Mouse (Mus musculus): ENCODE data around the gene Ctnnbip1. TPM values are rescaled to one million over a fixed set of nuclear protein-coding genes. Genes with fewer than 3 reads are reported as not detected.

Ctnnbip1 gene
- polyA plus RNA-seq, 1 experiment from 2014 or later, result 8.4 TPM

DNA sequence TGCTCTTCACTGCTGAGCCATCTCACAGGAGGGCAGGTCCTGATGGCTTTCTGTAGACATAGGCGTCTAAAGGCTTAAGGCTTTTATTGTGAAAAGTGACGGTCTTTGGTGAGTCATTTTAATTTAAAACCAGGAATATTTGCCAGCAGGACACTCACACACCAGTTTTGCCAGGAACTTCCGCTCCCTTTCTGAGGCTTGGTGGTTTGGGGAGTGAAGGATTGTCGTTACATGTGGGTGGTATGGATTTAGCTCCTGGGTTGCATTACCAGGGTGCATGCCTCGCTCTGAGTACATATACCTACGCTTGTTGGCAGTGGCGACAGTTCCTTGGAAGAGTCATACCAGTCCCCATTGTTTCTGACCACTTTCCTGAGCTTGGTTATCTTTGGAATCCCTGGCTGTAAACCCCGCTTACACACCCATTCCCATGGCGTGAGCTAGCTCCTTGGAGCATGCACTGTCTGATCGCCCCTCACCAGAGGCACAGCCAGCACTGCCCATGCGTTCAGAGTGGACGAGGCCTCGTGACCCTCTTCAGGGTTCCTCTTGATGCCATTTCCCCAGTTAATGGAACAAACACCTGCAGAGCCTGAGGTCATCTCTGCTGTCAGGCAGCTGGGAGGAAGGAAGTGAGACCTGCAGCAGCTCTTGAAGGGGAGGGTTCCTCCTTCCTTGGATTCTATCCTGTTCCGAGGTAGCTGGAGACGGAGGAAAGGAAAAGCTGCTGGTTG lies 9.8 kb downstream of the Ctnnbip1 start:
- no peaks in the 10 kb centered on the region for H3K36me3 ChIP-seq (ENCODE audit: control insufficient read depth, insufficient read depth)
- ATAC-seq (ENCODE audit: low read depth), result no peak
- H3K27ac ChIP-seq (ENCODE audit: low read length), result no peak overlapping the region
- no peak overlapping the region for H3K9ac ChIP-seq (ENCODE audit: low read depth, low read length)
- no peak overlapping the region for H3K4me3 ChIP-seq (ENCODE audit: low read depth, low read length)
- 65% methylated on average over 15 of the region's 15 CpGs for WGBS (ENCODE audit: insufficient replicate concordance)
- H3K4me2 ChIP-seq (ENCODE audit: low read depth, low read length), result no peak overlapping the region
- H3K27me3 ChIP-seq (ENCODE audit: control insufficient read depth, insufficient read depth, low read depth, low read length), result no peaks in the 10 kb centered on the region
- no peaks in the 10 kb centered on the region; the same call in 1 of the 2 replicates for H3K4me1 ChIP-seq (ENCODE audit: control insufficient read depth, low read depth, low read length)
- no peaks in the 10 kb centered on the region for H3K9me3 ChIP-seq (replicated peaks; ENCODE audit: control insufficient read depth, low read length)

DNA sequence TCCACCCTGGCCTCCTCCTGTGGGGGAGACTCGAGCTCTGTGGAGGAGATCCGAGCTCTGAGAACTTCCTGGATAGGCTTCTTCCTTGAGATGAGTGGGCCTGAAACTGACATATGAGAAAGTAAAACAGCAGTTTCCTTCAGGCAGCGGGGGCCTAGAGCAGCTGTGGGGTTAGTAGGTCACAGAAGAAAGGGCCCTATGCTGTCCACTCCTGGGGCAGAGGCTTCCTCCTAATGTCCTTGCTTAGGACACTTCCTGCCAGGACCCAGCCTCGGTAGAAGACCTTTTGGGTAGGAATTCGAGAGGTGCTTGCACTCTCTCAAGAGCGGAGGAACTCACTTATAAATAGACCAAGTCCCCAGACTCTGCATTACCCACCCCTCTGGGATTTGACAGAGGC lies 11.7 kb downstream of the Ctnnbip1 start:
- ATAC-seq (ENCODE audit: low read depth), result no peak
- no peaks in the 10 kb centered on the region for H3K36me3 ChIP-seq (ENCODE audit: control insufficient read depth, insufficient read depth)
- H3K4me3 ChIP-seq (ENCODE audit: low read depth, low read length), result no peak overlapping the region
- H3K27me3 ChIP-seq (ENCODE audit: control insufficient read depth, insufficient read depth, low read depth, low read length), result no peaks in the 10 kb centered on the region
- no peak overlapping the region for H3K27ac ChIP-seq (ENCODE audit: low read length)
- no peaks in the 10 kb centered on the region for H3K9me3 ChIP-seq (replicated peaks; ENCODE audit: control insufficient read depth, low read length)
- 52% methylated on average over 6 of the region's 6 CpGs for WGBS (ENCODE audit: insufficient replicate concordance)
- H3K9ac ChIP-seq (ENCODE audit: low read depth, low read length), result no peak overlapping the region
- H3K4me1 ChIP-seq (ENCODE audit: control insufficient read depth, low read depth, low read length), result no peaks in the 10 kb centered on the region; the same call in 1 of the 2 replicates
- H3K4me2 ChIP-seq (ENCODE audit: low read depth, low read length), result no peak overlapping the region

GRCm38 (mm10) chr4:149539441-149539840 lies 21.4 kb downstream of the Ctnnbip1 start:
- H3K27me3 ChIP-seq (ENCODE audit: control insufficient read depth, insufficient read depth, low read depth, low read length), result no peaks in the 10 kb centered on the region
- 64% methylated on average over 8 of the region's 8 CpGs for WGBS (ENCODE audit: insufficient replicate concordance)
- no peak overlapping the region for H3K4me3 ChIP-seq (ENCODE audit: low read depth, low read length)
- no peaks in the 10 kb centered on the region for H3K4me1 ChIP-seq (ENCODE audit: control insufficient read depth, low read depth, low read length)
- no peaks in the 10 kb centered on the region for H3K9me3 ChIP-seq (replicated peaks; ENCODE audit: control insufficient read depth, low read length)
- H3K27ac ChIP-seq (ENCODE audit: low read length), result no peak overlapping the region
- H3K36me3 ChIP-seq (ENCODE audit: control insufficient read depth, insufficient read depth), result no peaks in the 10 kb centered on the region
- no peak for ATAC-seq (ENCODE audit: low read depth)
- no peak overlapping the region for H3K4me2 ChIP-seq (ENCODE audit: low read depth, low read length)
- H3K9ac ChIP-seq (ENCODE audit: low read depth, low read length), result no peak overlapping the region

DNA sequence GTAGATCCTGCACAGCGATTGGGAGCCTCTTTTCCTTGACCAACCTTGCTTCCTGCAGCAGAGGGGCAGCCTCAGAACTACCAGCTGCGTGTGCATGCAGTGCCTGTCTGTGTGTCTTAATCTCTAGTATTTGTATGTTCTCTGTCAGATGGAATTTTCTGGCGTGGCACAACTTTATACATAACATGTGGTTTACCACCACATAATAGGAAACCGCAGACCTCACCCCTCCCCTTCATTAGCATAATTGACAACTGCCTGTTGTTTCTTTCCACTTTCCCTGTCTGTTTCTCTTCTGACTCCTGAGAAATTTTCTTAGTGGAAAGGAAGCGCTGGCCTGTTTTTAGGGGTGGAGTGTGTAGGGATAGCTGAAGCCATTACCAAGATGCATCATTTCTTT lies 23.9 kb downstream of the Ctnnbip1 start:
- no peaks in the 10 kb centered on the region for H3K4me1 ChIP-seq (ENCODE audit: control insufficient read depth, low read depth, low read length)
- H3K27me3 ChIP-seq (ENCODE audit: control insufficient read depth, insufficient read depth, low read depth, low read length), result no peaks in the 10 kb centered on the region
- H3K9ac ChIP-seq (ENCODE audit: low read depth, low read length), result no peak overlapping the region
- no peaks in the 10 kb centered on the region for H3K9me3 ChIP-seq (replicated peaks; ENCODE audit: control insufficient read depth, low read length)
- no peak overlapping the region for H3K4me3 ChIP-seq (ENCODE audit: low read depth, low read length)
- ATAC-seq (ENCODE audit: low read depth), result no peak
- H3K36me3 ChIP-seq (ENCODE audit: control insufficient read depth, insufficient read depth), result no peaks in the 10 kb centered on the region
- no peak overlapping the region for H3K4me2 ChIP-seq (ENCODE audit: low read depth, low read length)
- WGBS (ENCODE audit: insufficient replicate concordance), result 37% methylated on average over 5 of the region's 5 CpGs
- no peak overlapping the region for H3K27ac ChIP-seq (ENCODE audit: low read length)

DNA sequence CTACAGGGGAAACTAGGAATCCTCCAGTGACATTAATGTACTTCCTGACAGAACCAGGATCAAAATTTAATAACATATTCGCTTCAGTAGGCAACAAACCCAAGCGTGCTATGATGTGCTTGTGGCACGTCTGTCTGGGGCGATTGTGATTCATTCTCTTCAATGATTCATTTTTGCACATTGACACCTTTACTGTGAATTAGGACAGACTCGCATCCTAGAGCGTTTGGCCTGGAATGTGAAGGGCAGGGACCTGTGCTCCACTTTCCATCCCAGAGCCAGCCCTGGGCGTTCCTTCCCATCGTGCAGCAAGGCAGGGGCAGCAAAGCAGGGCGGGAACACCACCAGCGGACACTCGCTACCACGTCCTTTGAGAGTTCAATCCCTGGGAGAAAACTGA lies 24.4 kb downstream of the Ctnnbip1 start:
- Histone ChIP-seq H3K27me3 (ENCODE audit: control insufficient read depth, insufficient read depth, low read depth, low read length) (no peaks in the 10 kb centered on the region), H3K4me3 (ENCODE audit: low read depth, low read length) (no peak overlapping the region), H3K9ac (ENCODE audit: low read depth, low read length) (no peak overlapping the region), H3K4me2 (ENCODE audit: low read depth, low read length) (no peak overlapping the region), H3K27ac (ENCODE audit: low read length) (no peak overlapping the region), H3K36me3 (ENCODE audit: control insufficient read depth, insufficient read depth) (no peaks in the 10 kb centered on the region), H3K9me3 (replicated peaks; ENCODE audit: control insufficient read depth, low read length) (no peaks in the 10 kb centered on the region), H3K4me1 (ENCODE audit: control insufficient read depth, low read depth, low read length) (no peaks in the 10 kb centered on the region)
- WGBS (ENCODE audit: insufficient replicate concordance), result 64% methylated on average over 12 of the region's 12 CpGs
- ATAC-seq (ENCODE audit: low read depth), result no peak

DNA sequence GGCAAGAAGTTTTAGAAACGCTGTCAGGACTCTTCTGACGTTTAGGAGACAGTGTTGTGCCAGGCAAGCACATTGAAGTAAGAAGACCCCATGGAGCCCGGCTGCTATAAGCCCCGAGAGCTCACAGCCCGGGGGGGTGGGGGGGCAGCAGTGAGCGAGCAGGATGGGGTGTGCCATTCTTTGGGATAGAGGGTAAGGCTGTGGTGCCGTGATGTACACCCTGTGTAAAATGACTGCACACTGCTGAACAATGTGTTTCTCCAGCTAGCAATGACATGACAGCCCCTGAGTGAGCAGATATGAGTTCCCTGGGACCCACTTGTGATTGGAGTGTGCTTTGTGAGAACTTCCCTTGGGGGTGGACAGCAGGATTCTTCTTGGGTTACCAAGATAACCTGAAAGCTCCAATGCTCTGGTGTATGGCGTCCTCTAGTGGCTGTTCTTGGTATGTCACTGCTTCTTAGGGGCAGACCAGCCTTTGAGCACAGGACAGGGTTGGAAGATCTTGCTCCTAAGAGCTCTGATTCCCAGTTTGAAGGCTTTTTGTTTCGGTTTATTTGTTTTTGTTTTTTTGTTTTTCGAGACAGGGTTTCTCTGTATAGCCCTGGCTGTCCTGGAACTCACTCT lies 25.0 kb downstream of the Ctnnbip1 start:
- WGBS (ENCODE audit: insufficient replicate concordance), result 38% methylated on average over 10 of the region's 10 CpGs

GRCm38 (mm10) chr4:149544892-149545291 lies 26.9 kb downstream of the Ctnnbip1 start:
- no peak for ATAC-seq (ENCODE audit: low read depth)
- 80% methylated on average over 8 of the region's 8 CpGs for WGBS (ENCODE audit: insufficient replicate concordance)
- Histone ChIP-seq H3K4me1 (ENCODE audit: control insufficient read depth, low read depth, low read length) (no peaks in the 10 kb centered on the region), H3K4me3 (ENCODE audit: low read depth, low read length) (no peak overlapping the region), H3K27ac (ENCODE audit: low read length) (no peak overlapping the region), H3K36me3 (ENCODE audit: control insufficient read depth, insufficient read depth) (no peaks in the 10 kb centered on the region), H3K4me2 (ENCODE audit: low read depth, low read length) (no peak overlapping the region), H3K9me3 (replicated peaks; ENCODE audit: control insufficient read depth, low read length) (no peaks in the 10 kb centered on the region), H3K27me3 (ENCODE audit: control insufficient read depth, insufficient read depth, low read depth, low read length) (no peaks in the 10 kb centered on the region), H3K9ac (ENCODE audit: low read depth, low read length) (no peak overlapping the region)

More for the DNA sequence above, 25.0 kb downstream of the Ctnnbip1 start:
- Histone ChIP-seq H3K4me3 (ENCODE audit: low read depth, low read length) (no peak overlapping the region), H3K9me3 (replicated peaks; ENCODE audit: control insufficient read depth, low read length) (no peaks in the 10 kb centered on the region), H3K27me3 (ENCODE audit: control insufficient read depth, insufficient read depth, low read depth, low read length) (no peaks in the 10 kb centered on the region), H3K27ac (ENCODE audit: low read length) (no peak overlapping the region), H3K9ac (ENCODE audit: low read depth, low read length) (no peak overlapping the region), H3K4me1 (ENCODE audit: control insufficient read depth, low read depth, low read length) (no peaks in the 10 kb centered on the region), H3K4me2 (ENCODE audit: low read depth, low read length) (no peak overlapping the region), H3K36me3 (ENCODE audit: control insufficient read depth, insufficient read depth) (no peaks in the 10 kb centered on the region)
- ATAC-seq (ENCODE audit: low read depth), result no peak

GRCm38 (mm10) chr4:149546797-149547444 lies 28.9 kb downstream of the Ctnnbip1 start:
- Histone ChIP-seq H3K27me3 (ENCODE audit: control insufficient read depth, insufficient read depth, low read depth, low read length) (no peaks in the 10 kb centered on the region), H3K4me2 (ENCODE audit: low read depth, low read length) (no peak overlapping the region), H3K36me3 (ENCODE audit: control insufficient read depth, insufficient read depth) (no peaks in the 10 kb centered on the region), H3K9ac (ENCODE audit: low read depth, low read length) (no peak overlapping the region), H3K27ac (ENCODE audit: low read length) (no peak overlapping the region), H3K4me1 (ENCODE audit: control insufficient read depth, low read depth, low read length) (no peaks in the 10 kb centered on the region), H3K4me3 (ENCODE audit: low read depth, low read length) (no peak overlapping the region), H3K9me3 (replicated peaks; ENCODE audit: control insufficient read depth, low read length) (no peaks in the 10 kb centered on the region)
- ATAC-seq (ENCODE audit: low read depth), result no peak
- 56% methylated on average over 9 of the region's 9 CpGs for WGBS (ENCODE audit: insufficient replicate concordance)

DNA sequence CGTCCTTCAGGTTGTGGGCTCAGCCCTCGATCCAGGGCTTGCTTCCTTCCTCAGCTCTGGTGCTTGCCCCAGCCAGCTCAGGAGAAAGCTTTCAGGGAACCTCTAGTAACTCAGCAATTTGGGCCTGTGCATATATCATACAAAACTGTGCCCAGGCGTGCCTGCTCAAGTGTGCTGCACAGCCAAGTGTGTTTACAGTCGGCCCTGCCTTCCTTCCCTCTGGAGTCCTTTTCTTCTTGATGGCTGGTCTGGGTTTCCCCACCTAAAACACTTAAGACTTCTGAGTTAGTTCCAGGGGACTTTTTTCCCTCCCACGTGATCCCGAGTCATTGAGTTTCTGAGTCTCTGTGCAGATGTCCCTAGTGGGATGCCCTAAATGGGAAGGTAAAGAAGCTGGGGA lies 29.5 kb downstream of the Ctnnbip1 start:
- Histone ChIP-seq H3K36me3 (ENCODE audit: control insufficient read depth, insufficient read depth) (no peaks in the 10 kb centered on the region), H3K27me3 (ENCODE audit: control insufficient read depth, insufficient read depth, low read depth, low read length) (no peaks in the 10 kb centered on the region), H3K4me1 (ENCODE audit: control insufficient read depth, low read depth, low read length) (no peaks in the 10 kb centered on the region), H3K9ac (ENCODE audit: low read depth, low read length) (no peak overlapping the region), H3K27ac (ENCODE audit: low read length) (no peak overlapping the region), H3K4me3 (ENCODE audit: low read depth, low read length) (no peak overlapping the region), H3K4me2 (ENCODE audit: low read depth, low read length) (no peak overlapping the region), H3K9me3 (replicated peaks; ENCODE audit: control insufficient read depth, low read length) (no peaks in the 10 kb centered on the region)
- ATAC-seq (ENCODE audit: low read depth), result no peak
- WGBS (ENCODE audit: insufficient replicate concordance), result 61% methylated on average over 6 of the region's 6 CpGs
